Mouse (Mus musculus): Measurements from ENCODE around the gene Ctu2. TPM values are rescaled to one million over a fixed set of nuclear protein-coding genes. Genes with fewer than 3 reads are reported as not detected.

Gene Ctu2
- polyA plus RNA-seq, 1 experiment from 2014 or later, result 27.8 TPM

- Histone ChIP-seq H3K4me3 (ENCODE audit: low read length) (no peak overlapping the region), H3K9ac (ENCODE audit: low read length) (no peak overlapping the region), H3K4me1 (ENCODE audit: control insufficient read depth, insufficient read depth, low read length) (peaks cover 14% of the 10 kb centered on the region), H3K27me3 (ENCODE audit: control insufficient read depth, insufficient read depth, low read length) (no peaks in the 10 kb centered on the region), H3K9me3 (replicated peaks; ENCODE audit: control insufficient read depth, low read length) (no peaks in the 10 kb centered on the region), H3K36me3 (ENCODE audit: control insufficient read depth, insufficient read depth) (peaks cover 17% of the 10 kb centered on the region), H3K4me2 (ENCODE audit: low read depth, low read length) (no peak overlapping the region), H3K27ac (ENCODE audit: low read length) (no peak overlapping the region; the same call in 1 of the 2 replicates)
- 86% methylated on average over 10 of the region's 10 CpGs for WGBS
- peak; percentile 21; the same call in 1 of the 2 replicates for ATAC-seq (replicated peaks; ENCODE audit: extremely low read depth, insufficient read depth, low FRiP score)
These were observed 6.0 kb upstream of the Ctu2 start for GRCm38 (mm10) chr8:122469965-122470364.

GRCm38 (mm10) chr8:122470691-122471090 lies 5.3 kb upstream of the Ctu2 start:
- H3K36me3 ChIP-seq (ENCODE audit: control insufficient read depth, insufficient read depth), result peaks cover 15% of the 10 kb centered on the region

GRCm38 (mm10) chr8:122473911-122474421 lies 2.0 kb upstream of the Ctu2 start:
- Histone ChIP-seq H3K36me3 (ENCODE audit: control insufficient read depth, insufficient read depth) (peaks cover 11% of the 10 kb centered on the region), H3K4me3 (ENCODE audit: low read length) (peak overlapping the region; percentile 87; the same call in 1 of the 2 replicates)
- WGBS, result 74% methylated on average over 8 of the region's 8 CpGs

More at GRCm38 (mm10) chr8:122470691-122471090, 5.3 kb upstream of the Ctu2 start:
- peaks cover 15% of the 10 kb centered on the region for H3K4me1 ChIP-seq (ENCODE audit: control insufficient read depth, insufficient read depth, low read length)
- H3K9me3 ChIP-seq (replicated peaks; ENCODE audit: control insufficient read depth, low read length), result no peaks in the 10 kb centered on the region
- no peak overlapping the region for H3K4me2 ChIP-seq (ENCODE audit: low read depth, low read length)
- H3K27me3 ChIP-seq (ENCODE audit: control insufficient read depth, insufficient read depth, low read length), result no peaks in the 10 kb centered on the region
- no peak overlapping the region for H3K4me3 ChIP-seq (ENCODE audit: low read length)
- 82% methylated on average over 5 of the region's 5 CpGs for WGBS
- no peak for ATAC-seq (replicated peaks; ENCODE audit: extremely low read depth, insufficient read depth, low FRiP score)
- H3K9ac ChIP-seq (ENCODE audit: low read length), result no peak overlapping the region
- peak overlapping the region; percentile 30; the same call in 1 of the 2 replicates for H3K27ac ChIP-seq (ENCODE audit: low read length)

GRCm38 (mm10) chr8:122474951-122475560 lies 887 bp upstream of the Ctu2 start:
- Histone ChIP-seq H3K27ac (ENCODE audit: low read length) (peak overlapping the region; percentile 80), H3K27me3 (ENCODE audit: control insufficient read depth, insufficient read depth, low read length) (no peaks in the 10 kb centered on the region), H3K4me2 (ENCODE audit: low read depth, low read length) (peak overlapping the region; percentile 77), H3K4me3 (ENCODE audit: low read length) (peak overlapping the region; percentile 87), H3K36me3 (ENCODE audit: control insufficient read depth, insufficient read depth) (peaks cover 20% of the 10 kb centered on the region), H3K9me3 (replicated peaks; ENCODE audit: control insufficient read depth, low read length) (no peaks in the 10 kb centered on the region), H3K4me1 (ENCODE audit: control insufficient read depth, insufficient read depth, low read length) (peaks cover 23% of the 10 kb centered on the region), H3K9ac (ENCODE audit: low read length) (peak overlapping the region; percentile 93)
- 3% methylated on average over 16 of the region's 16 CpGs for WGBS
- peak; percentile 17 for ATAC-seq (replicated peaks; ENCODE audit: extremely low read depth, insufficient read depth, low FRiP score)

More at GRCm38 (mm10) chr8:122473911-122474421, 2.0 kb upstream of the Ctu2 start:
- Histone ChIP-seq H3K9ac (ENCODE audit: low read length) (no peak overlapping the region), H3K4me1 (ENCODE audit: control insufficient read depth, insufficient read depth, low read length) (peaks cover 23% of the 10 kb centered on the region), H3K9me3 (replicated peaks; ENCODE audit: control insufficient read depth, low read length) (no peaks in the 10 kb centered on the region), H3K4me2 (ENCODE audit: low read depth, low read length) (peak overlapping the region; percentile 77), H3K27me3 (ENCODE audit: control insufficient read depth, insufficient read depth, low read length) (no peaks in the 10 kb centered on the region), H3K27ac (ENCODE audit: low read length) (peak overlapping the region; percentile 80)
- ATAC-seq (replicated peaks; ENCODE audit: extremely low read depth, insufficient read depth, low FRiP score), result no peak

GRCm38 (mm10) chr8:122482448-122482847 lies 6.5 kb downstream of the Ctu2 start:
- ATAC-seq (replicated peaks; ENCODE audit: extremely low read depth, insufficient read depth, low FRiP score), result no peak
- Histone ChIP-seq H3K9me3 (replicated peaks; ENCODE audit: control insufficient read depth, low read length) (0 out of 2 replicates have a peak, but pooled peaks cover 2% of the 10 kb centered on the region), H3K4me2 (ENCODE audit: low read depth, low read length) (no peak overlapping the region), H3K27me3 (ENCODE audit: control insufficient read depth, insufficient read depth, low read length) (no peaks in the 10 kb centered on the region), H3K27ac (ENCODE audit: low read length) (no peak overlapping the region), H3K4me1 (ENCODE audit: control insufficient read depth, insufficient read depth, low read length) (no peaks in the 10 kb centered on the region), H3K9ac (ENCODE audit: low read length) (no peak overlapping the region), H3K4me3 (ENCODE audit: low read length) (no peak overlapping the region), H3K36me3 (ENCODE audit: control insufficient read depth, insufficient read depth) (peaks cover 65% of the 10 kb centered on the region)
- 89% methylated on average over 8 of the region's 8 CpGs for WGBS

DNA sequence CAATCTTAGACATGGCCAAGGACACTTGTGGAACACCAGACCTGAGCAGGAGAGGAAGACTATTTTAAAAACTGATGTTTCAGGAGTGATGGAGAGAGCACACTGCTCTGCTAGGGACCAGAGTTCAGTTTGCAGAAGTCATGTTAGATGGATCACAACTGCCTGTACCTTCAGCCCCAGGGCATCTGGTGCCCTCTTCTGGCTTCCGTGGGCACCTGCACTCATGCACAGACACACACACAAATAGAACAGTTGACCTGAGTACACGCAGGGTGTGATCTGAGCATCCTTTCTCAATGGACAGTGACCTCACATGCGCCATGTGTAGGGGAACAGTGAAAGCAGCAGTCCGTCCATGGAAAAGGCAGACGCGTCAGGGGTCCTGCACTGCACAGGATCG lies 7.9 kb downstream of the Ctu2 start:
- H3K9me3 ChIP-seq (replicated peaks; ENCODE audit: control insufficient read depth, low read length), result 0 out of 2 replicates have a peak, but pooled peaks cover 2% of the 10 kb centered on the region
- H3K4me1 ChIP-seq (ENCODE audit: control insufficient read depth, insufficient read depth, low read length), result no peaks in the 10 kb centered on the region
- WGBS, result 94% methylated on average over 7 of the region's 7 CpGs
- H3K36me3 ChIP-seq (ENCODE audit: control insufficient read depth, insufficient read depth), result peaks cover 72% of the 10 kb centered on the region
- ATAC-seq (replicated peaks; ENCODE audit: extremely low read depth, insufficient read depth, low FRiP score), result no peak
- H3K27ac ChIP-seq (ENCODE audit: low read length), result no peak overlapping the region
- no peak overlapping the region for H3K9ac ChIP-seq (ENCODE audit: low read length)
- H3K4me2 ChIP-seq (ENCODE audit: low read depth, low read length), result no peak overlapping the region
- H3K27me3 ChIP-seq (ENCODE audit: control insufficient read depth, insufficient read depth, low read length), result no peaks in the 10 kb centered on the region
- no peak overlapping the region for H3K4me3 ChIP-seq (ENCODE audit: low read length)

DNA sequence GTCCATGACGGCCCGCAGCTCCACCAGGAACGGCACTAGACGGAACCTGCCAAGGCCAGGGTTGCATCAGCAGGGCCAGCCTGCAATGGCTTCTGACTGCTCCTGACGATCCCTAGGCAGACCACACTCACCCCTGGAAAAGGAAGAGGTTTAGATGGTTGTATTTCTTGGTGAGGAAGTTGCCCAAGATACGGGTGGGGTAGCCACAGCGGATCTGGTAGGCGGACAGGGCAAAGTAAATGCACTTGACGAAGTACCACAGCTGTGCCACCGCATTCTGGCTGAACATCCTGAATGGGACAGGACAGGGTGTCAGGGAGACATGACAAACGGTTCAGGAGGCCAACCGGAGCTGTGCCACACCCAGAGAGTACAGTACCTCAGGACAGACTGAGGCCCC lies 8.9 kb downstream of the Ctu2 start:
- no peaks in the 10 kb centered on the region for H3K4me1 ChIP-seq (ENCODE audit: control insufficient read depth, insufficient read depth, low read length)
- 86% methylated on average over 12 of the region's 12 CpGs for WGBS

GRCm38 (mm10) chr8:122488387-122488786 lies 12.4 kb downstream of the Ctu2 start:
- no peaks in the 10 kb centered on the region for H3K27me3 ChIP-seq (ENCODE audit: control insufficient read depth, insufficient read depth, low read length)
- peaks cover 66% of the 10 kb centered on the region for H3K36me3 ChIP-seq (ENCODE audit: control insufficient read depth, insufficient read depth)
- WGBS, result 93% methylated on average over 9 of the region's 9 CpGs
- no peak overlapping the region for H3K9ac ChIP-seq (ENCODE audit: low read length)
- no peak overlapping the region for H3K4me2 ChIP-seq (ENCODE audit: low read depth, low read length)
- H3K27ac ChIP-seq (ENCODE audit: low read length), result no peak overlapping the region
- no peak overlapping the region for H3K4me3 ChIP-seq (ENCODE audit: low read length)
- no peak for ATAC-seq (replicated peaks; ENCODE audit: extremely low read depth, insufficient read depth, low FRiP score)
- H3K9me3 ChIP-seq (replicated peaks; ENCODE audit: control insufficient read depth, low read length), result 0 out of 2 replicates have a peak, but pooled peaks cover 2% of the 10 kb centered on the region
- no peaks in the 10 kb centered on the region for H3K4me1 ChIP-seq (ENCODE audit: control insufficient read depth, insufficient read depth, low read length)

More for the DNA sequence above, 8.9 kb downstream of the Ctu2 start:
- no peak for ATAC-seq (replicated peaks; ENCODE audit: extremely low read depth, insufficient read depth, low FRiP score)
- Histone ChIP-seq H3K4me2 (ENCODE audit: low read depth, low read length) (no peak overlapping the region), H3K4me3 (ENCODE audit: low read length) (no peak overlapping the region), H3K27me3 (ENCODE audit: control insufficient read depth, insufficient read depth, low read length) (no peaks in the 10 kb centered on the region), H3K9ac (ENCODE audit: low read length) (no peak overlapping the region), H3K27ac (ENCODE audit: low read length) (no peak overlapping the region), H3K36me3 (ENCODE audit: control insufficient read depth, insufficient read depth) (peaks cover 69% of the 10 kb centered on the region), H3K9me3 (replicated peaks; ENCODE audit: control insufficient read depth, low read length) (0 out of 2 replicates have a peak, but pooled peaks cover 2% of the 10 kb centered on the region)

GRCm38 (mm10) chr8:122497016-122497734 lies 21.2 kb downstream of the Ctu2 start:
- Histone ChIP-seq H3K27ac (ENCODE audit: low read length) (0 out of 2 replicates have a peak overlapping the region, but pooled peaks have one; percentile 3), H3K9ac (ENCODE audit: low read length) (no peak overlapping the region), H3K36me3 (ENCODE audit: control insufficient read depth, insufficient read depth) (peaks cover 32% of the 10 kb centered on the region), H3K27me3 (ENCODE audit: control insufficient read depth, insufficient read depth, low read length) (no peaks in the 10 kb centered on the region), H3K4me3 (ENCODE audit: low read length) (no peak overlapping the region), H3K4me1 (ENCODE audit: control insufficient read depth, insufficient read depth, low read length) (no peaks in the 10 kb centered on the region), H3K4me2 (ENCODE audit: low read depth, low read length) (no peak overlapping the region), H3K9me3 (replicated peaks; ENCODE audit: control insufficient read depth, low read length) (no peaks in the 10 kb centered on the region)
- peak; percentile 19; the same call in 1 of the 2 replicates for ATAC-seq (replicated peaks; ENCODE audit: extremely low read depth, insufficient read depth, low FRiP score)
- WGBS, result 84% methylated on average over 12 of the region's 12 CpGs
